Mouse (Mus musculus) c-Kit-positive CD71-positive TER-119-positive erythroid progenitor cells, embryonic 14.5 days (primary cell): ENCODE results near the gene Klhl12.
A peak's percentile ranks its signal among the peaks of the same experiment; 100 is the strongest.

ENCODE experiments used
- DNase-seq: peaks from one replicate; pipeline ENCODE4 v3.0.0-alpha.2; 2013; ENCODE audit warnings: low spot score

Gene Klhl12

DNA sequence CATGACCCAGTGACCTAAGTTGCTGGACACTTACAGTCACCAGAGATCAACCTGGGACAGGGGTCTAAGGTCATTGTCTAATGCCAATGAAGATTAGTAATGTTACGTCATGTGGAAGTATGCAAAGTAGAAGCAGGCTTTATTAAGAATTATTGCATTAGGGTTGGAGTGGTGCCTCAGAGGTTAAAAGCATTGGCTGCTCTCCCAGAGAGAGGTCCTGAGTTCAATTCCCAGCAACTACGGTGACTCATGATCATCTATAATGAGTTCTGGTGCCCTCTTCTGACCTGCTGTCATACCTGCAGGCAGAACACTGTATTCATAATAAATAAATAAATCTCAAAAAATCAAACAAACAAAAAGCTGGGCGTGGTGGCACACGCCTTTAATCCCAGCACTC lies 5.1 kb upstream of the Klhl12 start:
- no peak for DNase-seq

DNA sequence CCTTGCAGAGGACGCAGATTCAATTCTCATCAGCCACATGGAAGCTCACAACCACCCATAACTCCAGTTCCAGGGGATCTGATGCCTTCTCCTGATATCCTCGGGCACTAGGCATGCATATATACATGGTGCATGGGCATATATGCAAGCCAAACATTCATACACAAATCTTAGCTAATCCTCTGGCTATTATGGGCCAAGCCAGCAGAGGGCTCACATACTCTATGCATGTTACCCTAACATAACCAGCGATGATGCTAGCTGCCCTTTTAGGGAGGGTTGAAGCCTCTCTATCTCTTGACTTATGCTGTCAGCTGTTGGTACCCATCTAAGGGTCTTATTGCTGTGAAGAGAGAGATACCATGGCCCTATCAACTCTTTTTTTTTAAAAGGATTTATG lies 4.3 kb upstream of the Klhl12 start:
- DNase-seq = peak; percentile 57

GRCm38 (mm10) chr1:134456060-134456459 lies 729 bp downstream of the Klhl12 start:
- DNase-seq = peak; percentile 29

DNA sequence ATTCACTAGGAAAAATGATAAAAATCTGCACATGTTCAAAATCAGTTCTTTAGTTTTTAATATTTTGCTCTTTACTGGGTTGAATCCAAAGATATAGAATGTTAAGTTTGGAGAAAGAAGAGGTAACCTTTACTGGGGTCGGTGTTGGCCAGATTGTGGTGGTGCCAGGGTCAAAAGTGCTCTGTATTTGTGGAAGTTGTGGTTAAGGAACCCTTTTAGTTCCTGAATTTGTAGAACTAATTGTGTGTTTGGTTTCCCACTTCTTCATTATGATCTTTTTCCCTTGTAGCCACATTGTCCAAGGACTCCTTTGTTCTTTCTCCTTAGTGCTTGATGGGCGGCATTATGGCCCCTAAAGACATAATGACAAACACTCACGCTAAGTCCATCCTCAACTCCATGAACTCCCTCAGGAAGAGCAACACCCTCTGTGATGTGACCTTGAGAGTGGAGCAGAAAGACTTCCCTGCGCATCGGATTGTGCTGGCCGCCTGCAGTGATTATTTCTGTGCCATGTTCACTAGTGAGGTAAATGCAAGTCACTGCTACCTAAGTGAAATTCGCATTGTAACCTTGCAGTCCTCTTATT lies 2.9 kb downstream of the Klhl12 start:
- DNase-seq = no peak

DNA sequence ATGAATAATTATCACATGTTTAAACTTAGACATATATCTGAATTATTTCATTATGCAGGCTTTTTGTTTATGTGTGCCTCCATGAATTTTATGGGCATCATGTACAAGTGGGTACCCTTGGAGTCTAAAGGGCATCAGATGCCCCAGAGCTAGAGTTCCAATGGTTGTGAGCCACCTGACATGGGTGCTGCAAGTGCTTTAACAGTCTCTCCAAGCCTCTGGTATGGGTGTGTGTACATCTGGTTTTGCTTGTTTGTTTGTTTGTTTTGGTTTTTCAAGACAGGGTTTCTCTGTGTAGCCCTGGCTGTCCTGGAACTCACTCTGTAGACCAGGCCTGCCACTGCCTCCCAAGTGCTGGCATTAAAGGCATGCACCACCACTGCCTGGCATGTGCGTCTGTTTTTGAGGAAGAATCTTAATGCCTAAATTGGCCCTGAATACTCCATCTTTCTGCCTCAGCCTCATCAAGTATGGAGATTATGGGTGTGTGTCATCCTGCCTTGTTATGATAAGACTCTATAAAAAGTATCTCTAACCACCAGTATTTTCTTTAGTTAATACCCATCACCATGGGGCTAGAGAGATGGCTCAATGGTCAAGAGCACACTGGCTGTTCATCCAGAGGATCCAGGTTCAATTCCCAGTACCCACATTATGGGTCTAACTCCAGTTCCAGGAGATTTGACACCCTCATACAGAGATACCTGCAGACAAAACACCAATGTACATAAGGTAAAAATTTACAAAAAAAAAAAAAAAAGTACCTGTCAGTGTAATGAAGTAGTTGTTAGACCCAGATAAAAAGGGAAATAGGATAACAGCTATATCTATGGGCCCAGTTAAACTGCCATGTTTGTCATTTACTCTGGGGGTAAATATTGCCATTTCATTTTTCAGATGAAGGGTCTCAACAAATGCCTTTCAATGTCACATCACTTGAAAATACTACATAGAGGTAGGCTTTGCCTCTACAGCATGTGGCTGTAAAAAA lies 5.3 kb downstream of the Klhl12 start:
- DNase-seq = peak; percentile 79

DNA sequence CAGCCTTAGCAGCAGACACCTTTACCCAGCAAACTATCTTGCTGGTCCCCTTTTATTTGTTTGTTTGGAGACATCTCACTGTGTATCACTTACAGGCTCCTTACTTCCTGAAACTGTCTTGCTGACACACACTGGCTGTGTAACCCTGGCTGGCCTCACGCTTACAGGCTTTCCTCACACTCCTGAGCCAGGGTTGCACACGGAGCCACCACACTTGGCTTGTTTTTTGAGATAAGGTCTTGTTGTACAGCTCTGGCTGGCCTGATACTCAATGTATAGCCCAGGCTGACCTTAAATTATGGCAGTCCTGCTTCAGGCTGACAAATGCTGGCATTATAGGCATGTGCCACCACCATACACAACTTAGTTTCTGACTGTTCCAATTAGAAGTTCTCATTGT lies 29.3 kb downstream of the Klhl12 start:
- no peak for DNase-seq

DNA sequence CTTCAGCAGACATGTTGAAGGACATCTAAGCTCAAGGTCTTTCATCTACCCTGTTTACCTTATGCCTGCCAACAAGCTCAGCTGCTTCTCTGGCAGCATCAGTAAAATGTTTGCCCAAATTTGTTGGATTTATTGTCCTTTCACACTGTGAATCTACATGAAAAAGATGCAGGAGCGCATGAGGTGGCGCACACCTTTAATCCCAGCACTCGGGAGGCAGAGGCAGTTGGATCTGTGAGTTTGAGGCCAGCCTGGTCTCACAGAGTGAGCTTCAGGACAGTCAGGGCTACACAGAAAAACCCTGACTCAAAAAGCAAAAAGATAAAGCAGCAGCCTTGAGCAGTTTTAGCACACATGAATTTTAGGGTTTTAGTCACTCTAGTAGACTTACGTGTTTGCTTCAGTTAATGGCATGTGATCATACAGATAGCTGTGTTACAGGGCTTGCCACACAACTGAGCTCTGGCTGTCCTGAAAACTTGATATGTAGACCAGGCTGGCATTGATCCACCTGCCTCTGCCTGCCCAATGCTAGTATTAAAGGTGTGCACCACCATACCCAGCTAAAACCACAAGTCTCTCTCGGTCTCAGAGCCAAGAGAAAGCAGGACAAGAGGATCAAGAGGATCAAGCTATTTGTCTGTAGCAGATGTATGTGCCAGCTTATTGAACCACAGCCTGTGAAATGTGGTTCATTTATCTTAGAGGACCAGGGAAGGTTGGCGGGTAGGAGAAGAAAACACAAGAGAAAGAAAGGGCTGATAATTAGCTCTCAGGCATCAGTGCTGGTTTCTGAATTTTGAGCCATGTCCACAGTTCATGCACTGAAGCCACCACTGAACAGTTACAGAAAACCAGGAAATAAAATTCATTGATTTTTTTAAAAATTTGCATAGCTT lies 35.8 kb downstream of the Klhl12 start:
- DNase-seq = peak; percentile 50

- no peak for DNase-seq
Observed at GRCm38 (mm10) chr1:134492276-134492675, 36.9 kb downstream of the Klhl12 start.

DNA sequence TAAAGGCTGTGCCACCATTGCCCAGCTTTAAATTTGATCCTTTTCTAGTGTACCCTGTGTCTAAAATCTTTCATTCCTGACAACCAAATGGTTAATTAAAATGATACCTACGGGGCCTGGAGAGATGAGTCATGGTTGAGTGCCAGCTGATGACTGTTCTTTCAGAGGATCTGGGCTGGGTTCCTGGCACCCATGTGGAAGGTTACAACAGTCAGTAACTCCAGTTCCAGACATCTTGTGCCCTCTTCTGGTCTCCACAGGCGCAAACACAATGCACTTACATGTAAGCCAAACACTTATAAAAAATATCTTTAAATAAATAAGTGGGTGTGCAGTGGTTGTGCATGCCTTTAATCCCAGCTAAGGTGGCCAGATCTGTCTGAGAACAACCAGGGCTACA lies 38.2 kb downstream of the Klhl12 start:
- DNase-seq = no peak

GRCm38 (mm10) chr1:134493956-134494355 lies 38.6 kb downstream of the Klhl12 start:
- no peak for DNase-seq

DNA sequence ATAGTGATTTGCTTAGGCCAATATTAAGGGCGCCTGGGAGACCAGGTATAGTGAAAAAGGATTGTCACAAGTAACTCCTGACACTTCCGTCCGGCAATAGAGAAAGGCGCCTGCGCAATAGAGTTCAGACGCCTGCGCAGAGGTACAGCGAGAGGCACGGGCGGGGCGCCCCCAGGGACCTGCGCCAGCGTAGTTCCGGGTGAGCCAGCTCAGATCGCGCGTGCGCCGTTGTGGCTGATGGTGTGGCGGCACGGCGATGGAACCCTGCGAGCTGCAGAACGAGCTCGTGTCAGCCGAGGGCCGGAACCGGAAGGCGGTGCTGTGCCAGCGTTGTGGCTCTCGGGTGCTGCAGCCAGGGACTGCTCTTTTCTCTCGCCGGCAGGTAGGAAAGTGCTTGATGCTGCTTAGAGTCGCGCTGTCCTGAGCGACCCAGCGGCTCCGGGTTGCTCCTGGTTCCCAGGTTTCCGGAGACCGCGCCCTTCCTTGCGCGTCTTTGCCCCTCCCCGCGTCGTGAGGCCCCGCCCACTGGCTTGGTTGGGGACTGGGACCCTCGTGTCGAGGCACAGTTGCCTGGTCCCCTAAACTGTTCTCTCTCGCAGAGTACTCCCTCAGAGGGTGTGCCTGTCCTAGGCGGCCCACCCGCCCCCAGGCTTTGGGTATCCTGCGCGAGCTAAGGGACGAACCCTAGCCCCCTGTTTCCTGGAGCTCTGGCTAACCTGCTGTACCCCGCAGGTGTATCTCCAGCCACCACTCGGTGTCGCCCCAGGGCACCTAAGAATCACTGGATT lies 39.3 kb downstream of the Klhl12 start, which contains the start of gene Rabif:
Gene Rabif (plus strand): TSS at position 221 of the 788 bp plus-strand sequence.
- DNase-seq = peak; percentile 95

DNA sequence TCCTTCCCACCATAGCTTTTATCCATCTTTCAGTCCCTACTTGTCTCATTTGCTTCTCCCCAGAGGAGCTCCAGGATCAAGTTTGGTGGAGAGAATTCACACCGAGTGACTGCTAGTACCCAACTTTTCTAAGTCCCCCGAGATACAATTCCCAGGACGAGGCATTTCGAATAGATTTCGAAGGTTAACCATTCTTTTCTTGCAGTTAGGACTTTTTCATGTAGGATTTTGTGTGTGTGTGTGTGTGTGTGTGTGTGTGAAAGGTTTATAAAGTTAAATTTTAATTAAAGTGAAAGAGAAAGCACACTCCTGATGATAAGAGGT lies 39.8 kb downstream of the Klhl12 start:
- no peak for DNase-seq

DNA sequence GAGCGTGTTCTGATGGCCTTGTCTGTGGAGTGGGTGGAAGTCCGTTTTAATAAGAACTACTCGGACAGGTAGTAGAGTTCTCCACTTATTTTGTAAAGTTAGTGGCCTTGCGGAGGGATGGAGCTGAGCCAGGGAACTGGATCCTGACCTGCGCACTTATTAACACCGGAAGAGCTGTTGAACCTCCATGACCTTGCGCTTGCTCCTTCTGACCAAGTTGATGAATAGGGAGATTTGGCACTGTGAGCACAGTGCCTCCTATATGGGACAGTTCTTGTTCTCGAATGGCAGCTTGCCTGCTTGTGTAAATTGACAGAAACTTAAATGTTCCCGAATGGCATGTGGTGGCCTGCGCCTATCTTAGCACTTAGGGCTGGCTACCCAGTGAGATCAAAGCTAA lies 40.7 kb downstream of the Klhl12 start:
- no peak for DNase-seq

DNA sequence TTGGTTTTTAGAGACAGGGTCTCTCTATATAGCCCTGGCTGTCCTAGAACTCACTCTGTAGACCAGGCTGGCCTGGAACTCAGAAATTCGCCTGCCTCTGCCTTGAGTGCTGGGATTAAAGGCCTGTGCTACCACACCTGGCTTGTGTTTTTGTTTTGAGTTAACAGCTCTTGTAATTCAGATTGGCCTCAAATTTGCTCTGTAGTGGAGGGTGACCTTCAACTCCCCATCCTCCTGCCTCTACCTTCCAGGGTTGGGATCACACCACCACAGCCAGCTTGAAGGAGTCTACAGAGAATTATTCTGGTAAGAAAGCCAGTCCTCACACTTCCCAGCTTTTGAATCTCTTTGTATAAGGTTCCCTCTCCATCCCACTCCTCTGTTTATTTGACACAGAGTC lies 45.6 kb downstream of the Klhl12 start:
- DNase-seq = no peak

GRCm38 (mm10) chr1:134506201-134506600 lies 50.9 kb downstream of the Klhl12 start:
- no peak for DNase-seq

- DNase-seq = no peak
Observed at GRCm38 (mm10) chr1:134510018-134510417, 54.7 kb downstream of the Klhl12 start.

DNA sequence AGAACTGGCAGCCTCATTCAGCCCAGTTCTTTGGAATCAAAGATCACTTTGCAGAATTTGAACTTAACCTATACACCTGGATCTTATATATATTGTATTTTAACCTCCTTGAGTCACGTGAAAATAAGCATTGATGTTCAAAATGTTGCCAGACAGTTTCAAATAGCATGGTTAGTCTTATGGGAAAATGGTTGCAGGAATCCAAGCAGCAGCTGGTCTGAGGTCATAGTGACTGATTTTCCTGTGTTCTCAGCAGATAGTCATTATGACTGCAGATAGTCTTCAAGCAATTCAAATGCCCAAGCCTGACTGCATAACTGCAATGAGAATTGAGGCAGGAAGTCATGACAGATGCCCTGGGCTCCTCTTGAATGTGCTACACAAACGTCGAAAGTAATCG lies 56.9 kb downstream of the Klhl12 start:
- no peak for DNase-seq

- no peak for DNase-seq
Observed at GRCm38 (mm10) chr1:134512584-134512983, 57.3 kb downstream of the Klhl12 start.

DNA sequence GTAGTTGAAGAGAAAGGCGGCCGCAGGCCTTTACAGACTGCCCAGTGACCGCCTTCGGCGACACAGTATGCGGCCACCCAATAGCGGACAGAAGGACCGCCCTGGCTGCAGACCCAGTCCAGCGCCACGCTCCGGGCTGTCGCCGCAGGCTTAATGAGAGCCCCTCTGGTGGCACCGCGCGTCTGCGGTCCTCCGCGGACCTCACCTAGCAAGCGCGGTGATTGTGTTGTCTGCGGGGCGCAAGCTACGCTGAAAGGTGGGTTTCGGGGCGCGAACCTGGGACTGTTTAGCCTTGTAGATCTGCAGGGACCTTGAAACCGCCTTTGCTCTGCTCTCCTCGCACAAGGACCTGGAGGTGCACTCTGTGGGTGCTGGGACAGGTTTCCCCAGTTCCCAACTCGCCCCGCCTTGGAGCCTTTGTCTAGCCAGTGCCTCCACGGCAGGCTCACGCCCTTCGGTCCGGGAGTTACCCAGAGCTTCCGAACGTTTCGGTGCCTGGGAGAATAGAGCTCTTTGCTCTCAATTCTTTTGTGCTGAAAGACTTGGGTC lies 58.1 kb downstream of the Klhl12 start:
- DNase-seq = no peak

GRCm38 (mm10) chr1:134513876-134514590 lies 58.7 kb downstream of the Klhl12 start:
- DNase-seq = no peak

DNA sequence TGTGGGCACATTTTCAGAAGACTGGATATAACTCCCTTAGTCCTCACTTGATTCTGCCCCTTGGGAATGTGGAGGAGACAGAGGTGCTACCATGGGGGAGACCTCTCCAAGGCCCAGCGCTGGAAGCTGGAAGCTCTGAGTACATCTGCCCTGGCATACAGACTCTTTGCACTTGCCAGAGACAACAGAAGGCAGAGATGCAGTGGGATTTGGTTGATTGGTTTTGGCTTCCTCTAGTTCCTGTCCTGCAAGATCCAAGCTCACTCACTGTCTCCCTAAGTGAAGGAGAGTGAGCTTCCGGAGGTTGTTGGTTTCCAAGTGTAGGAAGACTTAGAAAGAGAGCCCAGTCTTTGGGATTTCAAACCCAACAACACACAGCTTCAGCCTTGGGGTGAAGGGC lies 60.6 kb downstream of the Klhl12 start:
- DNase-seq = no peak
